Mouse (Mus musculus) thymus, postnatal 14 days (tissue): ENCODE measurements at regions not wholly inside any gene's neighbourhood (a gene's known extent, or its start where the extent isn't known, plus 50 kb on each side); places are given as distances from the start of the nearest gene placed in this dataset.

ENCODE experiments used
- DNase-seq: peaks from one replicate; pipeline ENCODE4 v3.0.0; 2021

GRCm38 (mm10) chr12:69101965-69102364 is 57.0 kb downstream of the Rps29 start:
- DNase-seq = no peak

GRCm38 (mm10) chr12:69094856-69095255 is 64.1 kb downstream of the Rps29 start:
- DNase-seq = no peak

- peak; percentile 20 for DNase-seq
Measured at GRCm38 (mm10) chr12:69093073-69093797, 65.8 kb downstream of the Rps29 start.

- DNase-seq = peak; percentile 13
Measured at GRCm38 (mm10) chr12:69087928-69088609, 70.9 kb downstream of the Rps29 start.

GRCm38 (mm10) chr12:69085522-69086179 is 73.3 kb downstream of the Rps29 start:
- no peak for DNase-seq

GRCm38 (mm10) chr12:69084656-69085055 is 74.3 kb downstream of the Rps29 start:
- DNase-seq = no peak

GRCm38 (mm10) chr12:69082051-69082450 is 76.9 kb downstream of the Rps29 start:
- no peak for DNase-seq

GRCm38 (mm10) chr12:69039553-69039952 is 119.4 kb downstream of the Rps29 start:
- DNase-seq = no peak

- no peak for DNase-seq
Measured at GRCm38 (mm10) chr12:69023594-69023993, 135.4 kb downstream of the Rps29 start.

GRCm38 (mm10) chr12:69016705-69017306 is 142.2 kb downstream of the Rps29 start:
- DNase-seq = no peak

- DNase-seq = no peak
Measured at GRCm38 (mm10) chr12:69005141-69005540, 153.8 kb downstream of the Rps29 start.

- DNase-seq = no peak
Measured at GRCm38 (mm10) chr12:69002106-69002505, 156.9 kb downstream of the Rps29 start.

GRCm38 (mm10) chr12:68997259-68997658 is 161.7 kb downstream of the Rps29 start:
- DNase-seq = no peak

GRCm38 (mm10) chr12:68996740-68997139 is 162.2 kb downstream of the Rps29 start:
- DNase-seq = no peak

GRCm38 (mm10) chr12:68980640-68981039 is 178.3 kb downstream of the Rps29 start:
- DNase-seq = no peak

GRCm38 (mm10) chr12:68980173-68980572 is 178.8 kb downstream of the Rps29 start:
- DNase-seq = no peak

- no peak for DNase-seq
Measured at GRCm38 (mm10) chr12:68979232-68979631, 179.8 kb downstream of the Rps29 start.

- DNase-seq = no peak
Measured at GRCm38 (mm10) chr12:68977276-68977675, 181.7 kb downstream of the Rps29 start.

GRCm38 (mm10) chr12:68947240-68947639 is 211.7 kb downstream of the Rps29 start:
- no peak for DNase-seq

GRCm38 (mm10) chr12:68910590-68910989 is 248.4 kb downstream of the Rps29 start:
- DNase-seq = no peak

- no peak for DNase-seq
Measured at GRCm38 (mm10) chr12:68904770-68905169, 254.2 kb downstream of the Rps29 start.

- DNase-seq = no peak
Measured at GRCm38 (mm10) chr12:68889141-68889540, 269.8 kb downstream of the Rps29 start.

- no peak for DNase-seq
Measured at GRCm38 (mm10) chr12:68882503-68882902, 276.5 kb downstream of the Rps29 start.

GRCm38 (mm10) chr12:68879425-68879824 is 279.6 kb downstream of the Rps29 start:
- DNase-seq = no peak
